Mouse (Mus musculus) stomach, embryonic 14.5 days (tissue): Measurements from ENCODE around the gene Exosc10. TPM values are rescaled to one million over a fixed set of nuclear protein-coding genes. Genes with fewer than 3 reads are reported as not detected.

ENCODE experiments used
- ATAC-seq: fragments of 200-750 bp; cut with Nextera tagmentation; 2 replicates; pipeline ENCODE4 v1.8.0; 2017; ENCODE audit warnings: low read depth, moderate TSS enrichment; ENCODE audit not compliant: insufficient number of reproducible peaks, insufficient read depth, low FRiP score
- H3K27ac ChIP-seq: fragments of 300-500 bp; sonication (generic); 2 replicates; pipeline ENCODE4 v1.5.1; 2014; ENCODE audit warnings: mild to moderate bottlenecking, low read length, moderate library complexity, mixed read lengths
- H3K27me3 ChIP-seq: fragments of 300-500 bp; sonication (generic); 2 replicates; pipeline ENCODE4 v1.6.1; 2014; ENCODE audit warnings: low read length, control low read depth, mixed read lengths; ENCODE audit not compliant: control insufficient read depth, insufficient read depth
- H3K36me3 ChIP-seq: fragments of 300-500 bp; sonication (generic); 2 replicates; pipeline ENCODE4 v1.6.1; 2014; ENCODE audit warnings: mild to moderate bottlenecking, control low read depth, low read length, moderate library complexity, mixed read lengths; ENCODE audit not compliant: control insufficient read depth, insufficient read depth
- H3K4me1 ChIP-seq: fragments of 300-500 bp; sonication (generic); 2 replicates; pipeline ENCODE4 v1.6.1; 2014; ENCODE audit warnings: low read length, control low read depth, mixed read lengths; ENCODE audit not compliant: control insufficient read depth, insufficient read depth
- H3K4me2 ChIP-seq: fragments of 300-500 bp; sonication (generic); replicated peaks from 2 replicates; pipeline ENCODE4 v1.6.1; 2014; ENCODE audit warnings: low read depth, low read length, control low read depth
- H3K4me3 ChIP-seq: fragments of 300-500 bp; sonication (generic); 2 replicates; pipeline ENCODE4 v1.5.1; 2014; ENCODE audit warnings: low read depth, low read length, control low read depth
- H3K9ac ChIP-seq: fragments of 300-500 bp; sonication (generic); replicated peaks from 2 replicates; pipeline ENCODE4 v1.6.1; 2014; ENCODE audit warnings: low read depth, mild to moderate bottlenecking, control low read depth, low read length, moderate library complexity, mixed read lengths
- H3K9me3 ChIP-seq: fragments of 300-500 bp; sonication (generic); 2 replicates; pipeline ENCODE4 v1.6.1; 2016; ENCODE audit warnings: low read depth, low read length, control low read depth; ENCODE audit not compliant: control insufficient read depth
- WGBS: fragments of 180-500 bp; shearing (Covaris S2); extraction: QIAGEN DNeasy Blood & Tissue Kit; methylation state at CpG from one replicate; pipeline ENCODE4 v1.1.7; 2014; 5-methylcytosine and 5-hydroxymethylcytosine counted together
- polyA plus RNA-seq: library from polyadenylated mRNA; unstranded; fragments of >200 nt; fragmentation: Nextera tagmentation; extraction: Ambion mirVana; gene quantifications from 2 replicates; pipeline ENCODE4 v1.2.1, GENCODE M21; 2014

Gene Exosc10
- polyA plus RNA-seq, 1 experiment from 2014 or later = 86.6 TPM

DNA sequence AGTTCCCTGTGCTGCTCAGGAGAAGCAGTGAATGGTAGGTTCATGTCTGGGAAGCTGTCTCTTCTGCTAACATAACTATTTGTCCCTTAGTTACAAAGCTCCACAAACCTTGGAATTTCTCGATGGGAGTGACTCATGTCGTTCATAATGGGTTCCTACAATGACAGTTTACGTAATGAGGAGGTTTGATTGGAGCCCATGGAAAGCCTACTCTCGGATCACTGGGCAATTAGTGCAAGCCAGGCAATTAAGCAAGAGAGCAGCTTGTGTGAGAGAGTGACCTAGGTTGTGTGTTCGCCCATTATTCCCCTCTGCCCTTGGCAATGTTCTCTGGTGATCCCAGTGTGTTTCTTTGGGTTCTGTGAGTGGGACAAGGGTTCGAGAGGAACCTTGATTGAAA is 37.7 kb downstream of the Exosc10 start:
- no peak overlapping the region for H3K4me2 ChIP-seq
- no peak for ATAC-seq
- no peaks in the 10 kb centered on the region for H3K9me3 ChIP-seq
- WGBS = 78% methylated on average over 6 of the region's 6 CpGs
- H3K4me3 ChIP-seq = no peak overlapping the region
- peaks cover 46% of the 10 kb centered on the region for H3K36me3 ChIP-seq
- H3K9ac ChIP-seq = no peak overlapping the region
- H3K4me1 ChIP-seq = peaks cover 6% of the 10 kb centered on the region
- H3K27me3 ChIP-seq = no peaks in the 10 kb centered on the region
- no peak overlapping the region for H3K27ac ChIP-seq

DNA sequence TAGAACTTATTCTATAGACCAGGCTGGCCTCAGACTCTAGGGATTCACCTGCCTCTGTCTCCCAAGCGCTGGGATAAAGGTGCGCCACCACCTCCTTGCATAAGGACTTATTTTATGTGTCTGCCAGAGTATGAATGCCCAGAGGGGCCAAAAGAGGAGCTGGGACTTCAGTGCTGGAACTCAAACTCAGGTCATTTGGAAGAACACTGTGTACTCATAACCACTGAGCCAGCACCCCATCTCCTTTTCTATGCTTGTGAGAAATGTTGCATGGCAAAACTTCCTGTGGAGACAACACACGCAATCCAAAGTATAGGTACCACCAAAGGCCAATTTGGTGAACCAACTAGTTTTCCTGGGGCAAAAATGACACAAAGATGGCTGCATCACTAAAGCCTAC is 38.5 kb downstream of the Exosc10 start:
- Histone ChIP-seq H3K4me3 (no peak overlapping the region), H3K9me3 (no peaks in the 10 kb centered on the region), H3K27ac (no peak overlapping the region), H3K4me1 (peaks cover 6% of the 10 kb centered on the region), H3K9ac (no peak overlapping the region), H3K27me3 (no peaks in the 10 kb centered on the region), H3K4me2 (no peak overlapping the region), H3K36me3 (peaks cover 46% of the 10 kb centered on the region)
- ATAC-seq = no peak
- WGBS = 97% methylated on average over 3 of the region's 3 CpGs

DNA sequence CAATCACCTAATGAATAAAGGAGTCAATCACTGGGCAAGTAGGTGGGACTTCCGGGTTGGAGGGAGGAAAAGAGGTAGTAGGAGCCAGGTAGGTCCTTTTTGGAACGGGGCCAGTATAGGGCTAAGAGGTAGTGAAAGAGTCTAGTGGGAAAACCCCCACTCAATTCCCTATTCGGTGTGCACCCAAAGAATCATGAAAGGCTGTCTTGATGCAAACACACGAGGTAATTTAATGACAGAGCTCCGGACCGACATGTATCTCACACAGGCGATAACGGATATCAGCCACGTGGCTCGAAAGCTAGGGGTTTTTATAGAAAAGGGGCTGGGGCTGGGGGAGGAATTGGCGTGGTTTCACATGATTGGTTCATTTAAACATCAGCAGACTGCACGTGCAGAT is 40.6 kb downstream of the Exosc10 start:
- Histone ChIP-seq H3K36me3 (peaks cover 38% of the 10 kb centered on the region), H3K9me3 (no peaks in the 10 kb centered on the region)
- WGBS = 95% methylated on average over 12 of the region's 12 CpGs

DNA sequence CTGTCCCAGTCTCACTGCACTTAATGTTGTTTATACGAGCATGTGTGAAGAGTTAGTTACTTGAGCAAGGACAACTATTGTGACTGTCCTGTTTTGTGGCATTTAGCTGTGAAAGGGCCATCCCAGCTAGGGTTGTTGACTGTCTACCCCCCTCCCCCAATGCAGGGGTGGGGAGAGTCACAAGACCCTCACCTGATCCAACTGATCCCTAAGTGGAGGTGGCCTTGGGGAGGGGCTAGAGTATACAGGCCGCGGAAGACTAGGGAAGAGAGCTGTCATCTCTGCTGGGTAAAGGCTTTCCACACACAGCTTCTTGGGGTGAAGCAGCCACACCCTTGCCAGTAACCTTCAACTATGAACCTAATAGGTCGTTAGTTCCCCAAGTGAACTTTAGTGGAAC is 42.1 kb downstream of the Exosc10 start:
- H3K9me3 ChIP-seq = no peaks in the 10 kb centered on the region
- H3K4me1 ChIP-seq = no peaks in the 10 kb centered on the region
- no peak for ATAC-seq
- no peak overlapping the region for H3K9ac ChIP-seq
- no peak overlapping the region for H3K4me2 ChIP-seq
- no peaks in the 10 kb centered on the region for H3K27me3 ChIP-seq
- 86% methylated on average over 4 of the region's 4 CpGs for WGBS
- no peak overlapping the region for H3K27ac ChIP-seq
- H3K4me3 ChIP-seq = no peak overlapping the region
- peaks cover 23% of the 10 kb centered on the region for H3K36me3 ChIP-seq

More for the DNA sequence above, 40.6 kb downstream of the Exosc10 start:
- no peak overlapping the region for H3K4me2 ChIP-seq
- no peak overlapping the region for H3K27ac ChIP-seq
- no peak overlapping the region for H3K4me3 ChIP-seq
- no peak for ATAC-seq
- no peaks in the 10 kb centered on the region for H3K27me3 ChIP-seq
- no peaks in the 10 kb centered on the region for H3K4me1 ChIP-seq
- H3K9ac ChIP-seq = no peak overlapping the region

DNA sequence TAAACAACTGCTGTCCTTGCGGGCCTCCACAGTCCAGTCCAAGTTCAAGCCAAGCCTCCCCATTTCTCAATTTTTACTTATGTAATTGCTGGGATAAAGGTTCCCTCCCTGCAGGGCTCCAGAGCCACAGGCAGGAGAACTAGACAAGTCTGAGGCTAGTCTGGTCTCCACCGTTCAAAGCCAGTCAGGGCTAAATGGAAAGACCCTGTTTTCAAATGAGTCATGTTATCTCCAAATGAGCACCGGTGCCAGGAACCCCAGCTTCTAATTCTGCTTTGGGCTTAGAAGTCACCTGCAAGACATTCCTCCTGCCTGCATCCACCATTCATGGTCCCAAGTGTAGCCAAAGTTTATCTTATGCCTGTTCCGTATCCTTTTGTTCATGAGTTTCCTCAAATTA is 43.6 kb downstream of the Exosc10 start:
- H3K27ac ChIP-seq = no peak overlapping the region
- no peak overlapping the region for H3K9ac ChIP-seq
- no peaks in the 10 kb centered on the region for H3K4me1 ChIP-seq
- H3K27me3 ChIP-seq = no peaks in the 10 kb centered on the region
- no peaks in the 10 kb centered on the region for H3K9me3 ChIP-seq
- H3K36me3 ChIP-seq = peaks cover 7% of the 10 kb centered on the region
- ATAC-seq = no peak
- H3K4me2 ChIP-seq = no peak overlapping the region
- WGBS = 78% methylated on average over 4 of the region's 4 CpGs
- H3K4me3 ChIP-seq = no peak overlapping the region

DNA sequence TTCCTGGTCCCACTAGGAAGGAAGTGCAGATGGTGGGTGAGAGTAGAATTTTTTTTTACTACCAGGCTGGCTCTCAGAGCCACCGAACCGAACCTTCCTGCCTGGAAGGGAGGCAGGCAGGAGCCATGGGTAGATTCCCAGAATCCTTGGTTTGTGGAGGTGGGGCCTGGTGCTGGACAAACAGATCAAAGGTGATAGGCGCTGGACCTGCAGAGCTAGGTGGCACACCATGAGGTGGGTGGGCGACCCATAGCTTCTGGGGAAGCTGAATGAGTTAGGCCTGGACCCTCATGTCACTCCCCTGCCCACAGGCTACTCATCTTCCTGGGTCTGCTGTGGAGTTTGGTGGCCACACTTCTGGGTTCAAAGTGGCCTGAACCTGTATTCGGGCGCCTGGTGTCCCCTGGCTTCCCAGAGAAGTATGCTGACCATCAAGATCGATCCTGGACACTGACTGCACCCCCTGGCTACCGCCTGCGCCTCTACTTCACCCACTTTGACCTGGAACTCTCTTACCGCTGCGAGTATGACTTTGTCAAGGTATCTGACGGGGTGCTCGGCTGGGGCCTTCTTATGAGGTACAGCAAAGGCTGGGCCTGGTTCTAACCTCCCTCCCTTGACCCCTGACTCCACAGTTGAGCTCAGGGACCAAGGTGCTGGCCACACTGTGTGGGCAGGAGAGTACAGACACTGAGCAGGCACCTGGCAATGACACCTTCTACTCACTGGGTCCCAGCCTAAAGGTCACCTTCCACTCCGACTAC is 44.3 kb downstream of the Exosc10 start, which contains the start of gene Masp2:
Masp2 (plus strand) TSS at position 198 of the 764 bp plus-strand sequence.
- no peaks in the 10 kb centered on the region for H3K27me3 ChIP-seq
- no peak for ATAC-seq
- H3K9ac ChIP-seq = no peak within 1 kb of the TSS
- 86% methylated on average over 14 of the region's 14 CpGs for WGBS
- no peaks in the 10 kb centered on the region for H3K4me1 ChIP-seq
- no peak within 1 kb of the TSS for H3K4me2 ChIP-seq
- no peaks in the 10 kb centered on the region for H3K9me3 ChIP-seq
- H3K36me3 ChIP-seq = peaks cover 2% of the 10 kb centered on the region; the same call in 1 of the 2 replicates
- H3K4me3 ChIP-seq = no peak within 1 kb of the TSS
- H3K27ac ChIP-seq = no peak within 1 kb of the TSS

DNA sequence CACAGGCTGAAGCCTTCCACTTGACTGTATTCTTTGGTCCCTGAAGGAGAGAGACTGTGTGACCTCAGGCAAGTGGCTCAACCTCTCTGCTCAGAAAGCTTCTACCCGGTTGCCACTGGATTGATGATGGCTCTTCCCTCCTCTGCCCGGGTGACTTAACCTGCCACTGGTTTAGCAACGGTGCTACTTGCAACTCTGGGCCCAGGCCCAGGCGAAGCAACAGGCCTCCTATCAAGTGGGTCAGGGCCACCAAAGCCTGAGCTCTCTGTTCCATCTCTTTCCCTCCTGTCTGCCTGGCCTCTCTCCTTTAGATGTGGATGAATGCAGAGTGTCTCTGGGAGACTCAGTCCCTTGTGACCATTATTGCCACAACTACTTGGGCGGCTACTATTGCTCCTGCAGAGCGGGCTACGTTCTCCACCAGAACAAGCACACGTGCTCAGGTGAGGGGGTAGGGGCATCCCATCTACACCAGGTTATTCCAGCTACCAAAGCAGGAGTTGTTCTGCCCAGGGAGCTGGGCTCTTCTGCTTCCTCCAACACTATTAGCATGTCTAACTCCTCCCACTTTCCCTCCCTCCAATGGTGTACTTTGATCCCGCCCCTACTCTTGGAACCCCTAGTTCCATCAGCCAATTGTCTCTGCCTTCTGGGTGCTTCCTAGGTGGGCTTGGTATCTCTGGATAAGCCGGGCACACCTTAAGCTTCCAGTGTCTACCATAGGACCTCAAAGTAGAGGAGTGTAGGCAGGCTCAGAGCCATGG is 45.3 kb downstream of the Exosc10 start:
- H3K27me3 ChIP-seq = no peaks in the 10 kb centered on the region
- H3K4me1 ChIP-seq = no peaks in the 10 kb centered on the region
- H3K36me3 ChIP-seq = no peaks in the 10 kb centered on the region; the same call in 1 of the 2 replicates
- WGBS = 66% methylated on average over 10 of the region's 10 CpGs
- no peak overlapping the region for H3K4me3 ChIP-seq
- no peak overlapping the region for H3K27ac ChIP-seq
- no peak overlapping the region for H3K4me2 ChIP-seq
- no peak overlapping the region for H3K9ac ChIP-seq
- H3K9me3 ChIP-seq = no peaks in the 10 kb centered on the region
- ATAC-seq = no peak

DNA sequence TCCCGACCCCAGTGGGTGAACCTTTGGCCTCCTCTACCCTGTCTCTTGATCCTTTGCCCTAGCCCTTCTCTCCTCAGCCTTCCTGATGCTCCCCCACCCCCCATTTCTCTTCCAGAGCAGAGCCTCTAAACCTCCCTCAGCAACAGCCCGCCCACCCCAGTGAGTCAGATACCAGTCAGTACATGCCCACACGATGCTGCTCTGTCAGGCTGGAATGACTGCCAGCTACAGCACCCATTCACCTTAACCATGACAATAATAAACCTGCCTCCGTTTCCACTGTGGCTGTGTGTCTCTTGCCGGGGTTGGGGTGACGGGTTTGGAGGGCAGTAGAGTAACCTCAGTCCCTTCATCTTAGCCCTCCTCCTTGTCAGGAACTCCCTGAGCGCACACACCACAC is 45.9 kb downstream of the Exosc10 start:
- H3K4me1 ChIP-seq = no peaks in the 10 kb centered on the region
- H3K27me3 ChIP-seq = no peaks in the 10 kb centered on the region
- WGBS = 66% methylated on average over 7 of the region's 7 CpGs
- H3K27ac ChIP-seq = 0 out of 2 replicates have a peak overlapping the region, but pooled peaks have one; percentile 21
- H3K9me3 ChIP-seq = no peaks in the 10 kb centered on the region
- no peak for ATAC-seq
- no peak overlapping the region for H3K4me3 ChIP-seq
- H3K4me2 ChIP-seq = no peak overlapping the region
- H3K9ac ChIP-seq = no peak overlapping the region
- H3K36me3 ChIP-seq = no peaks in the 10 kb centered on the region
